Mouse (Mus musculus) kidney, embryonic 14.5 days (tissue): ENCODE results near the gene Ndp. TPM values are rescaled to one million over a fixed set of nuclear protein-coding genes. Genes with fewer than 3 reads are reported as not detected.

Experiments
- ATAC-seq: fragments of 200-750 bp; cut with Nextera tagmentation; 2 replicates; pipeline ENCODE4 v1.8.0; 2017; ENCODE audit warnings: moderate number of reproducible peaks, mild to moderate bottlenecking, moderate TSS enrichment, moderate library complexity; ENCODE audit not compliant: low FRiP score, low TSS enrichment
- H3K27ac ChIP-seq: fragments of 300-500 bp; sonication (generic); 2 replicates; pipeline ENCODE4 v1.5.1; 2014; ENCODE audit warnings: low read depth, mild to moderate bottlenecking, low read length, moderate library complexity, mixed read lengths
- H3K27me3 ChIP-seq: fragments of 300-500 bp; sonication (generic); 2 replicates; pipeline ENCODE4 v1.6.1; 2014; ENCODE audit warnings: mild to moderate bottlenecking, low read length; ENCODE audit not compliant: control insufficient read depth, insufficient read depth
- H3K36me3 ChIP-seq: fragments of 300-500 bp; sonication (generic); 2 replicates; pipeline ENCODE4 v1.6.1; 2014; ENCODE audit warnings: low read length, mixed read lengths; ENCODE audit not compliant: control insufficient read depth, insufficient read depth
- H3K4me1 ChIP-seq: fragments of 300-500 bp; sonication (generic); 2 replicates; pipeline ENCODE4 v1.6.1; 2014; ENCODE audit warnings: low read length, mixed read lengths; ENCODE audit not compliant: control insufficient read depth, insufficient read depth
- H3K4me2 ChIP-seq: fragments of 300-500 bp; sonication (generic); replicated peaks from 2 replicates; pipeline ENCODE4 v1.6.1; 2014; ENCODE audit warnings: low read depth, mild to moderate bottlenecking, low read length
- H3K4me3 ChIP-seq: fragments of 300-500 bp; sonication (generic); 2 replicates; pipeline ENCODE4 v1.5.1; 2014; ENCODE audit warnings: mild to moderate bottlenecking, low read length
- H3K9ac ChIP-seq: fragments of 300-500 bp; sonication (generic); 2 replicates; pipeline ENCODE4 v1.6.1; 2014; ENCODE audit warnings: low read depth, mild to moderate bottlenecking, low read length, moderate library complexity
- H3K9me3 ChIP-seq: fragments of 300-500 bp; sonication (generic); 2 replicates; pipeline ENCODE4 v1.6.1; 2016; ENCODE audit warnings: low read length; ENCODE audit not compliant: control insufficient read depth
- WGBS: fragments of 180-500 bp; shearing (Covaris S2); extraction: QIAGEN DNeasy Blood & Tissue Kit; methylation state at CpG from one replicate; pipeline ENCODE4 v1.1.7; 2014; 5-methylcytosine and 5-hydroxymethylcytosine counted together
- polyA plus RNA-seq: library from polyadenylated mRNA; unstranded; fragments of >200 nt; fragmentation: Nextera tagmentation; extraction: Ambion mirVana; gene quantifications from 2 replicates; pipeline ENCODE4 v1.2.1, GENCODE M21; 2014

The Ndp gene
- polyA plus RNA-seq, 1 experiment from 2014 or later: 2.5 TPM

DNA sequence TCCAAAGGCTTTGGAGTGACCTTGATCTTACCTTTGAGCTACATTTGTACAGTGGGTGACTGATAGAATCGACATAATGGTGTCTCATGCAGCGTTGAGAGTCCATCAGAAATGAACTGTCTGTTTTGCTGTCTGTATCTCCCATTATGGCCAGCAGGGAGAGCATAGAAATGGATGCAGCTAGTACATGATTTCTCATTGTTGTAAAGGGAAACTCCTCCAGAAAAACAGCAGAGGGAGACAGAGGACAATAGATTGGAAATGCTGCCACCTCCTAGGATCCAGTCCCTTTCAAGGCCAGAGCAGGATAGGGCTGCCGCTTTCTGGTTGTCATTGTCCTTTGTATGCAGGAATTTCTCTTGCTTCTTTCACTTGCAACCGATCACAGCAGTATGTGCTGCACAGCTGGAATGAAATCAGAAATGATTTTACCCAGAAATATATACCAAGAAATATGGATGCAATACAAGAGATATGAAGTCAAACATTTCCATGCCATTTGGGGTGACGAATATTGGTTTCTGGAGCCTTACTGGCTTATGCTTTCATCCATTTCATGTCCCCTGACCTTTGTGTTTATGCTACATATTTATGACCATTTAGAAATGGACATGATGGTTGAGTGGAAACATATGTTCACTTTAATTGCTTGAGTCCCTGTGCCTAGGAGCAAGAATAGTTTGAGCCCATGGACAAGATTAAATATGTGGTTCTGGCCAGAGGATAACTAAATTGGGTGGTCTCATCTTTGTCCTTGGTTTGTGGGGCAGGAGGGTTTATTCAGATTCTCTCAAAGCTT lies 17.0 kb downstream of the Ndp start:
- peak; percentile 81; the same call in 1 of the 2 replicates for ATAC-seq
- Histone ChIP-seq H3K9me3 (no peaks in the 10 kb centered on the region), H3K9ac (no peak overlapping the region), H3K36me3 (no peaks in the 10 kb centered on the region), H3K27me3 (no peaks in the 10 kb centered on the region), H3K4me2 (no peak overlapping the region), H3K4me1 (no peaks in the 10 kb centered on the region), H3K4me3 (no peak overlapping the region), H3K27ac (no peak overlapping the region)
- 45% methylated on average over 5 of the region's 5 CpGs for WGBS

DNA sequence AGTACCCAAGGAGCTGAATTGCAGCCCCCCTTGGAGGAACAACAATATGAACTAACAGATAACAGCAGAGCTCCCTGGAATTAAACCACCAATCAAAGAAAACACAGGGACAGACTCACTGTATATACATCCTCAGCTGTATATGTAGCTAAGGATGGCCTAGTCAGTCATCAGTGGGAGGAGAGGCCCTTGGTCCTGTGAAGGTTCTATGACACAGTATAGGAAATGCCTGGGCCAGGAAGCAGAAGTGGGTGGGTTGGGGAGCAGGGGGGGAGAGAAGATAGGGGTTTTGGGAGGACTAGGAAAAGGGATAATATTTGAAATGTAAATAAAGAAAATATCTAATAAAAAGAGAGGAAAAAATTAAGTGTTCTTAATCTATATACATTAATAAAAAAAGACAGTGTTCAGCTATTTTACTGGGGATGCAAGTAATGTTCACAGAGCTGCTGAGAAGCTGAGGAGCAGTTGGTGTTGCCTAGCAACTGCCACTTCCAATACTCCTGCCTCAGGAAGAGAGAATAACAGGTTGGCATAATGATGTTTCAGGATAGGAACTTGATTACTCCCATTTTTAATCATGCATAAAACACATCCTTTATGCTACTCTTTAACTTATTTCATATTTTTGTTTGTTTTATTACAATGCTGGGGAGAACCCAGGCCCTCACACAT lies 43.8 kb downstream of the Ndp start:
- Histone ChIP-seq H3K4me2 (no peak overlapping the region), H3K27me3 (no peaks in the 10 kb centered on the region), H3K27ac (no peak overlapping the region), H3K9ac (no peak overlapping the region), H3K36me3 (no peaks in the 10 kb centered on the region), H3K9me3 (no peaks in the 10 kb centered on the region), H3K4me1 (no peaks in the 10 kb centered on the region), H3K4me3 (no peak overlapping the region)
- ATAC-seq: no peak

DNA sequence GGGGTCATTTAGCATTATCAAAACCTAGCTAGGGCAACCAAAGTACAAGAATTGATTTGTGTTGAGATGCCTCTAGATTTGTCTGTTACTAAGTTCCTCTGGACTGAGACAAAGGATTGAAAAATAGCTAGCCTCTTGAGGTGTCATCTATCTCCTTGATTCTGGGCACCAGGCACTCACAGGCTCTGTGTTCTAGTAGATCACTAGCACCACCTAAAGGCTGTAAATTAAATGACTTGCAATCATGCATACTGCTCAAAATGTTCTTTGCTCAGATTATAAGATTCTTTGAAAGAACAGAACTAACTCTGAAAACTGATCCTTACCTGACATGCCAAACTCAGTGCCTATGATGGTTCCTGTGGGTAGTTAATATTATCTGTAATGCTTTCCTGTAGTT lies 51.3 kb downstream of the Ndp start:
- H3K9ac ChIP-seq: no peak overlapping the region
- no peak overlapping the region for H3K27ac ChIP-seq
- H3K9me3 ChIP-seq: no peaks in the 10 kb centered on the region
- no peaks in the 10 kb centered on the region for H3K27me3 ChIP-seq
- no peaks in the 10 kb centered on the region for H3K36me3 ChIP-seq
- no peak for ATAC-seq
- H3K4me3 ChIP-seq: no peak overlapping the region
- H3K4me1 ChIP-seq: no peaks in the 10 kb centered on the region
- no peak overlapping the region for H3K4me2 ChIP-seq

DNA sequence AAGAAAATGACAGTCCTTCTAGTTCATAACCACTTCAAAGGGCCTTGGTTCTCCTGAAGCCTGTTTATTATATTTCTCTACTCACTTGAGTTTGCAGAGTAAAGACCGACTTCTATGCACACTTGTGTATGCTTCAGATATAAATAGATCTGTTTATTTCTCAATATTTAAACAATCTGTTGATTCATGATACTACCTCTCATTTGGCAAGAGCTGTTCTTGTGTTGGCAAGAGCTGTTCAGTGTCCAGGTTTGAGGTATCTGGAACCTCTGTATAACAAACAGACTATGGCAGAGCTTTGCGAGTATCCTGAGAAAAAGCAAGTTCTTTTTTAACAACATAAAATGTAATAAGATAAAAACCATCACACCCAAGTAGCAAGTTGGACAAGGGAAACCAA lies 65.5 kb downstream of the Ndp start:
- H3K4me1 ChIP-seq: no peaks in the 10 kb centered on the region
- no peaks in the 10 kb centered on the region for H3K27me3 ChIP-seq
- H3K4me3 ChIP-seq: no peak overlapping the region
- no peak overlapping the region for H3K9ac ChIP-seq
- H3K36me3 ChIP-seq: no peaks in the 10 kb centered on the region
- WGBS: 88% methylated on average over 2 of the region's 2 CpGs
- no peak overlapping the region for H3K27ac ChIP-seq
- H3K4me2 ChIP-seq: no peak overlapping the region
- no peaks in the 10 kb centered on the region for H3K9me3 ChIP-seq
- ATAC-seq: no peak

DNA sequence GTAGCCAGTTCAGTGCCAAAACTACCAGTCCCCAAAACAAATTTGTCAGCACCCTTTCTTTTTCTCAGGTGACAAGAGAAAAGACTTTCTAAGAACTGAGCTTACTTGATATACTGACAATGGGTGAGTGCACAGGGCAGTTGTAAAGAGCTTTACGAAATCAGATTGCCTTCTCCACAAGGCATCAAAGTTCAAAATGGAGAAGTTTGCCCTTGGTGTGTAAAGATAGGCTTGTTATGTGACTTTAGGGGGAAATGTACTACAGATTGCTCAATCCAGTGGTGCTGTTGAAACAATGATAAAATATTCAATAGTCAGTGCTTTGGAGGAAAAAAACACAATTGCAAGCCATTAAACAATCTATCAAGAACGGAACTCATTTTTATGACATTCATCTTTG lies 70.1 kb downstream of the Ndp start:
- ATAC-seq: no peak
- H3K27me3 ChIP-seq: no peaks in the 10 kb centered on the region
- H3K36me3 ChIP-seq: no peaks in the 10 kb centered on the region
- H3K9me3 ChIP-seq: no peaks in the 10 kb centered on the region
- no peak overlapping the region for H3K9ac ChIP-seq
- no peak overlapping the region for H3K27ac ChIP-seq
- H3K4me3 ChIP-seq: no peak overlapping the region
- no peaks in the 10 kb centered on the region for H3K4me1 ChIP-seq
- H3K4me2 ChIP-seq: no peak overlapping the region
- 77% methylated on average over 2 of the region's 2 CpGs for WGBS

DNA sequence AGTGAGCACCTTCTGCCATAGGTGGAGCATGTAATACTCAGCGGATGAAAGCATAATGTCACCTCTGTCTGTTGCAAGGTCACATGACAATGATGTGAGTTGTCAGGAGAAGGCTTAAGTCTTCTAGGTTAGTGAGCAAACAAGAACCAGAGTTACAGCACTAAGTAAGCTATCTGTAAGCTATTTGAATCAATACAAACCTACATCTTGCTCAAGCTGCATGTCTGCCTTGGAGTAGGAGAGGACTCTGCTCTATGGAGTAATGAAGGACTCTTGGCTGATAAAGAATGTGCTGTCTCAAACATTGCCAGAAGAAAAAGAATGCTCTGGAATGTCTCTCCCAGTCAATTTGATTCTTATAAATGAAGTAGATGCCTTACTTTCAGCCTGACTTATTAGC lies 74.3 kb downstream of the Ndp start:
- Histone ChIP-seq H3K9ac (no peak overlapping the region), H3K27ac (no peak overlapping the region), H3K27me3 (no peaks in the 10 kb centered on the region), H3K36me3 (no peaks in the 10 kb centered on the region), H3K4me2 (no peak overlapping the region), H3K9me3 (no peaks in the 10 kb centered on the region), H3K4me3 (no peak overlapping the region), H3K4me1 (no peaks in the 10 kb centered on the region)
- ATAC-seq: no peak
- 89% methylated on average over 1 of the region's 1 CpGs for WGBS

DNA sequence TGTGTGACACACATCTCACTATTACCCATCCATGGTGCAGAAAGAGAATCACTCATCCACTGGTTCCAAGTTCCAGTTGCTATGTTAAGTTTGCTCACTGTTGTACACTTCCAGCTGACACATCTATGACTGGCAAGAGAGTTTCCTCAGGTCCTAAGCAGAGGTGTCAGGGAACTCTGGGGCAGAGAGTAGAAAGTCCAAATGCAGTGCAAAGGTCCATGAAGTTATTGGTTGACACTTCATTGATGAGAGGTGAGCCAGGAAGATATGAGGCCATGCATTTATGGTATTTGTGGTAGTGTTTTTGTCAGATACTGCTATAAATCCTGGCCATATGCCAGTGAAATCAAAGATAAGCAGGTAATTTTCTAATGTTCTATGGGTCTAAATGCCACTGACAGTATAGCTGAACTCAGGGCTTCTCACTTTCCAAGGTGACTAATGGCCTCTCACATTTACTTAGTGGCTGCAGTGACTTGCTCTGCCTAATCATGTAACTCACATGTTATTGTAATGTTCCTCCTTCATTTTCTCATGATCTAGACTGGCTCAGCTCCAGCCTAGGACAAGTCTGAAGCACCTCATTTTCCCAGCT lies 75.0 kb downstream of the Ndp start:
- no peaks in the 10 kb centered on the region for H3K4me1 ChIP-seq
- H3K9me3 ChIP-seq: no peaks in the 10 kb centered on the region
- no peaks in the 10 kb centered on the region for H3K27me3 ChIP-seq
- H3K36me3 ChIP-seq: no peaks in the 10 kb centered on the region
- no peak overlapping the region for H3K4me3 ChIP-seq
- no peak for ATAC-seq
- no peak overlapping the region for H3K9ac ChIP-seq
- no peak overlapping the region for H3K4me2 ChIP-seq
- H3K27ac ChIP-seq: no peak overlapping the region

Other genes with a start within 250 kb of the Ndp start
- gene Maob, start 94.4 kb downstream of the Ndp start, polyA plus RNA-seq: 3.6 and 5.6 TPM in 2 replicates